Mouse (Mus musculus) T-helper 2 cell (primary cell): ENCODE data around the gene Ppp3ca.

ENCODE experiments used
- in situ Hi-C: fragments of 300-600 bp; cut with MboI, MseI; formaldehyde crosslinking; loops from one replicate; pipeline ENCODE4 v1.15.1; 2025; ENCODE audit warnings: high pct_unique_total_duplicates

Gene Ppp3ca

GRCm38 (mm10) chr3:136810271-136810670 lies 140.3 kb downstream of the Ppp3ca start:
- in situ Hi-C loops, result no loop called here

GRCm38 (mm10) chr3:136812162-136812561 lies 142.2 kb downstream of the Ppp3ca start:
- in situ Hi-C loops, result no loop called here

- in situ Hi-C loops, result no loop called here
Measured at GRCm38 (mm10) chr3:136812791-136813190, 142.9 kb downstream of the Ppp3ca start.

GRCm38 (mm10) chr3:136813886-136814285 lies 144.0 kb downstream of the Ppp3ca start:
- in situ Hi-C loops, result no loop called here

- in situ Hi-C loops, result no loop called here
Measured at GRCm38 (mm10) chr3:136814916-136815315, 145.0 kb downstream of the Ppp3ca start.

- in situ Hi-C loops, result no loop called here
Measured at GRCm38 (mm10) chr3:136816319-136816718, 146.4 kb downstream of the Ppp3ca start.

- in situ Hi-C loops, result no loop called here
Measured at GRCm38 (mm10) chr3:136818997-136819396, 149.1 kb downstream of the Ppp3ca start.

GRCm38 (mm10) chr3:136821039-136821438 lies 151.1 kb downstream of the Ppp3ca start:
- in situ Hi-C loops, result no loop called here

- in situ Hi-C loops, result no loop called here
Measured at GRCm38 (mm10) chr3:136821993-136822392, 152.1 kb downstream of the Ppp3ca start.

- in situ Hi-C loops, result no loop called here
Measured at GRCm38 (mm10) chr3:136822431-136822830, 152.5 kb downstream of the Ppp3ca start.

- in situ Hi-C loops, result no loop called here
Measured at GRCm38 (mm10) chr3:136828451-136828850, 158.5 kb downstream of the Ppp3ca start.

GRCm38 (mm10) chr3:136829109-136829508 lies 159.2 kb downstream of the Ppp3ca start:
- in situ Hi-C loops, result no loop called here

- in situ Hi-C loops, result loop anchor here (10.0 kb wide), 1 partner anchor 1086 kb away; no protein-coding TSS in a partner anchor
Measured at GRCm38 (mm10) chr3:136830687-136831220, 160.8 kb downstream of the Ppp3ca start.

GRCm38 (mm10) chr3:136833003-136833745 lies 163.2 kb downstream of the Ppp3ca start:
- in situ Hi-C loops, result loop anchor here (10.0 kb wide), 1 partner anchor 1088 kb away; no protein-coding TSS in a partner anchor

- in situ Hi-C loops, result loop anchor here (10.0 kb wide), 1 partner anchor 1089 kb away; no protein-coding TSS in a partner anchor
Measured at GRCm38 (mm10) chr3:136833893-136834292, 164.0 kb downstream of the Ppp3ca start.

GRCm38 (mm10) chr3:136835851-136836250 lies 165.9 kb downstream of the Ppp3ca start:
- in situ Hi-C loops, result loop anchor here (10.0 kb wide), 1 partner anchor 1091 kb away; no protein-coding TSS in a partner anchor

- in situ Hi-C loops, result loop anchor here (10.0 kb wide), 1 partner anchor 1092 kb away; no protein-coding TSS in a partner anchor
Measured at GRCm38 (mm10) chr3:136836319-136837193, 166.6 kb downstream of the Ppp3ca start.

GRCm38 (mm10) chr3:136837589-136837988 lies 167.7 kb downstream of the Ppp3ca start:
- in situ Hi-C loops, result loop anchor here (10.0 kb wide), 1 partner anchor 1093 kb away; no protein-coding TSS in a partner anchor

- in situ Hi-C loops, result no loop called here
Measured at GRCm38 (mm10) chr3:136841282-136841681, 171.4 kb downstream of the Ppp3ca start.

- in situ Hi-C loops, result no loop called here
Measured at GRCm38 (mm10) chr3:136842384-136842783, 172.5 kb downstream of the Ppp3ca start.

GRCm38 (mm10) chr3:136843811-136844491 lies 174.0 kb downstream of the Ppp3ca start:
- in situ Hi-C loops, result no loop called here
